Mouse (Mus musculus): ENCODE measurements at regions not wholly inside any gene's neighbourhood (a gene's known extent, or its start where the extent isn't known, plus 50 kb on each side); places are given as distances from the start of the nearest gene placed in this dataset.

GRCm38 (mm10) chr1:63851476-63852094 lies 82.5 kb upstream of the 4933402D24Rik start:
- no peak for DNase-seq (ENCODE audit: low spot score)

- no peak for DNase-seq (ENCODE audit: low spot score)
These were observed 81.2 kb upstream of the 4933402D24Rik start for GRCm38 (mm10) chr1:63850262-63850661.

GRCm38 (mm10) chr1:63828174-63828844 lies 59.2 kb upstream of the 4933402D24Rik start:
- no peak for DNase-seq (ENCODE audit: low spot score)

- no peak for DNase-seq (ENCODE audit: low spot score)
These were observed 51.7 kb upstream of the 4933402D24Rik start for GRCm38 (mm10) chr1:63820614-63821270.

- DNase-seq (ENCODE audit: low spot score): no peak
These were observed 50.6 kb upstream of the 4933402D24Rik start for GRCm38 (mm10) chr1:63819536-63820254.
